Mouse (Mus musculus) frontal cortex, postnatal 10 days (tissue): ENCODE measurements around the gene Hoxb8.

Experiments used
- DNase-seq, 2 experiments: peaks; one replicate each; pipeline ENCODE4 v3.0.0; 2022; ENCODE audit warnings: low spot score in 2 of 2, mixed read lengths in 1 of 2

Gene Hoxb8

GRCm38 (mm10) chr11:96299781-96300180 lies 18.1 kb downstream of the Hoxb8 start:
- DNase-seq = no peak

GRCm38 (mm10) chr11:96300354-96301063 lies 18.8 kb downstream of the Hoxb8 start:
- DNase-seq = no peak

GRCm38 (mm10) chr11:96301064-96301431 lies 19.3 kb downstream of the Hoxb8 start:
- no peak for DNase-seq

- DNase-seq = peak in 1 of 2 experiments; percentile 31
These were observed 20.1 kb downstream of the Hoxb8 start for GRCm38 (mm10) chr11:96301837-96302236.

- no peak for DNase-seq
These were observed 20.9 kb downstream of the Hoxb8 start for GRCm38 (mm10) chr11:96302381-96303150.

- DNase-seq = no peak
These were observed 21.7 kb downstream of the Hoxb8 start, which contains the start of gene Hoxb5 for GRCm38 (mm10) chr11:96303151-96304099. Gene Hoxb5, plus strand, starts transcription at chr11:96303336.

GRCm38 (mm10) chr11:96304381-96305195 lies 22.9 kb downstream of the Hoxb8 start:
- no peak for DNase-seq

- no peak for DNase-seq
These were observed 23.9 kb downstream of the Hoxb8 start for GRCm38 (mm10) chr11:96305505-96306182.

GRCm38 (mm10) chr11:96306183-96306907 lies 24.6 kb downstream of the Hoxb8 start:
- no peak for DNase-seq

GRCm38 (mm10) chr11:96306908-96307269 lies 25.2 kb downstream of the Hoxb8 start:
- DNase-seq = no peak

- DNase-seq = no peak
These were observed 27.1 kb downstream of the Hoxb8 start for GRCm38 (mm10) chr11:96308763-96309162.

- no peak for DNase-seq
These were observed 27.6 kb downstream of the Hoxb8 start for GRCm38 (mm10) chr11:96309288-96309687.

- no peak for DNase-seq
These were observed 28.7 kb downstream of the Hoxb8 start for GRCm38 (mm10) chr11:96310183-96310938.

GRCm38 (mm10) chr11:96311097-96311496 lies 29.4 kb downstream of the Hoxb8 start:
- DNase-seq = no peak

GRCm38 (mm10) chr11:96311520-96312417 lies 30.1 kb downstream of the Hoxb8 start:
- DNase-seq = no peak

- no peak for DNase-seq
These were observed 31.4 kb downstream of the Hoxb8 start for GRCm38 (mm10) chr11:96313134-96313533.

GRCm38 (mm10) chr11:96313806-96314428 lies 32.2 kb downstream of the Hoxb8 start:
- DNase-seq = no peak
